Mouse (Mus musculus) forebrain, embryonic 13.5 days (tissue): ENCODE measurements around the gene Epx. TPM values are rescaled to one million over a fixed set of nuclear protein-coding genes. Genes with fewer than 3 reads are reported as not detected.

Experiments used
- ATAC-seq: fragments of 200-750 bp; cut with Nextera tagmentation; 2 replicates; pipeline ENCODE4 v1.8.0; 2017
- H3K27ac ChIP-seq: fragments of 300-500 bp; sonication (generic); 2 replicates; pipeline ENCODE4 v1.5.1; 2015; ENCODE audit warnings: inconsistent platforms, mild to moderate bottlenecking, moderate library complexity
- H3K27me3 ChIP-seq: fragments of 300-500 bp; sonication (generic); 2 replicates; pipeline ENCODE4 v1.6.1; 2015; ENCODE audit warnings: mild to moderate bottlenecking, inconsistent platforms
- H3K36me3 ChIP-seq: fragments of 300-500 bp; sonication (generic); 2 replicates; pipeline ENCODE4 v1.6.1; 2015; ENCODE audit warnings: mild to moderate bottlenecking, inconsistent platforms; ENCODE audit not compliant: poor library complexity, severe bottlenecking
- H3K4me1 ChIP-seq: fragments of 300-500 bp; sonication (generic); 2 replicates; pipeline ENCODE4 v1.6.1; 2015; ENCODE audit warnings: inconsistent platforms
- H3K4me2 ChIP-seq: fragments of 300-500 bp; sonication (generic); 2 replicates; pipeline ENCODE4 v1.6.1; 2015; ENCODE audit warnings: inconsistent platforms, mild to moderate bottlenecking, moderate library complexity
- H3K4me3 ChIP-seq: fragments of 300-500 bp; sonication (generic); 2 replicates; pipeline ENCODE4 v1.5.1; 2015; ENCODE audit warnings: mild to moderate bottlenecking, inconsistent platforms
- H3K9ac ChIP-seq: fragments of 300-500 bp; sonication (generic); 2 replicates; pipeline ENCODE4 v1.6.1; 2015; ENCODE audit warnings: mild to moderate bottlenecking, inconsistent platforms
- H3K9me3 ChIP-seq: fragments of 300-500 bp; sonication (generic); replicated peaks from 2 replicates; pipeline ENCODE4 v1.6.1; 2016; ENCODE audit warnings: inconsistent platforms
- WGBS: fragments of 180-500 bp; shearing (Covaris S2); methylation state at CpG from one replicate; pipeline ENCODE4 v1.1.7; 2015; 5-methylcytosine and 5-hydroxymethylcytosine counted together
- polyA plus RNA-seq: library from polyadenylated mRNA; unstranded; fragments of >200 nt; fragmentation: Nextera tagmentation; extraction: Ambion mirVana; gene quantifications from 2 replicates; pipeline ENCODE4 v1.2.1, GENCODE M21; 2015

Epx gene
- polyA plus RNA-seq, result not detected in 2 replicates

GRCm38 (mm10) chr11:87875436-87875835 is at the start of gene Epx:
Gene Epx (minus strand): TSS chr11:87875536.
- Histone ChIP-seq H3K27ac (no peak within 1 kb of the TSS), H3K4me3 (no peak within 1 kb of the TSS), H3K9ac (no peak within 1 kb of the TSS), H3K36me3 (no peaks in the 10 kb centered on the region), H3K4me2 (no peak within 1 kb of the TSS), H3K9me3 (no peaks in the 10 kb centered on the region), H3K27me3 (no peaks in the 10 kb centered on the region), H3K4me1 (no peaks in the 10 kb centered on the region)
- WGBS, result 81% methylated on average over 6 of the region's 6 CpGs
- ATAC-seq, result no peak

- Histone ChIP-seq H3K4me1 (no peaks in the 10 kb centered on the region), H3K9ac (no peak within 1 kb of the TSS), H3K9me3 (no peaks in the 10 kb centered on the region), H3K4me3 (no peak within 1 kb of the TSS), H3K27me3 (no peaks in the 10 kb centered on the region; the same call in 1 of the 2 replicates), H3K27ac (no peak within 1 kb of the TSS), H3K36me3 (no peaks in the 10 kb centered on the region), H3K4me2 (no peak within 1 kb of the TSS)
- WGBS, result 36% methylated on average over 5 of the region's 5 CpGs
- no peak for ATAC-seq
Measured at GRCm38 (mm10) chr11:87920966-87921365, 45.6 kb upstream of the Epx start, which contains the start of gene Olfr464. Gene Olfr464 (minus strand): TSS chr11:87920967.

- H3K4me1 ChIP-seq, result no peaks in the 10 kb centered on the region
- H3K9ac ChIP-seq, result no peak overlapping the region
- no peak for ATAC-seq
- no peak overlapping the region for H3K4me3 ChIP-seq
- no peaks in the 10 kb centered on the region for H3K36me3 ChIP-seq
- no peaks in the 10 kb centered on the region for H3K9me3 ChIP-seq
- 71% methylated on average over 2 of the region's 2 CpGs for WGBS
- H3K4me2 ChIP-seq, result no peak overlapping the region
- H3K27ac ChIP-seq, result no peak overlapping the region
- no peaks in the 10 kb centered on the region; the same call in 1 of the 2 replicates for H3K27me3 ChIP-seq
Measured at GRCm38 (mm10) chr11:87920301-87920700, 45.0 kb upstream of the Epx start.

- H3K27me3 ChIP-seq, result no peaks in the 10 kb centered on the region; the same call in 1 of the 2 replicates
- H3K4me3 ChIP-seq, result no peak overlapping the region
- H3K27ac ChIP-seq, result no peak overlapping the region
- H3K9me3 ChIP-seq, result no peaks in the 10 kb centered on the region
- H3K36me3 ChIP-seq, result no peaks in the 10 kb centered on the region
- no peak overlapping the region for H3K4me2 ChIP-seq
- WGBS, result 83% methylated on average over 1 of the region's 1 CpGs
- H3K4me1 ChIP-seq, result no peaks in the 10 kb centered on the region
- ATAC-seq, result no peak
- H3K9ac ChIP-seq, result no peak overlapping the region
Measured at GRCm38 (mm10) chr11:87916005-87916404, 40.7 kb upstream of the Epx start.

GRCm38 (mm10) chr11:87904331-87904730 is 29.0 kb upstream of the Epx start:
- Histone ChIP-seq H3K27ac (no peak overlapping the region), H3K36me3 (no peaks in the 10 kb centered on the region), H3K4me3 (no peak overlapping the region), H3K4me1 (no peaks in the 10 kb centered on the region), H3K4me2 (no peak overlapping the region), H3K9ac (no peak overlapping the region), H3K9me3 (no peaks in the 10 kb centered on the region), H3K27me3 (no peaks in the 10 kb centered on the region)
- no peak for ATAC-seq
- 78% methylated on average over 3 of the region's 3 CpGs for WGBS

- no peak within 1 kb of the TSS for H3K27ac ChIP-seq
- no peaks in the 10 kb centered on the region for H3K9me3 ChIP-seq
- no peak for ATAC-seq
- no peaks in the 10 kb centered on the region for H3K4me1 ChIP-seq
- no peaks in the 10 kb centered on the region for H3K36me3 ChIP-seq
- H3K27me3 ChIP-seq, result 0 out of 2 replicates have a peak, but pooled peaks cover 3% of the 10 kb centered on the region
- no peak within 1 kb of the TSS for H3K4me2 ChIP-seq
- H3K9ac ChIP-seq, result no peak within 1 kb of the TSS
- H3K4me3 ChIP-seq, result no peak within 1 kb of the TSS
Measured at GRCm38 (mm10) chr11:87897287-87897686, 22.0 kb upstream of the Epx start, which contains the start of gene Olfr463. Gene Olfr463 (minus strand): TSS chr11:87897387.

- Histone ChIP-seq H3K9ac (no peak within 1 kb of the TSS), H3K9me3 (no peaks in the 10 kb centered on the region), H3K4me2 (no peak within 1 kb of the TSS), H3K36me3 (no peaks in the 10 kb centered on the region), H3K27ac (no peak within 1 kb of the TSS), H3K27me3 (no peaks in the 10 kb centered on the region), H3K4me1 (no peaks in the 10 kb centered on the region), H3K4me3 (no peak within 1 kb of the TSS)
- no peak for ATAC-seq
- WGBS, result 92% methylated on average over 6 of the region's 6 CpGs
Measured at GRCm38 (mm10) chr11:87892168-87892567, 16.8 kb upstream of the Epx start, which contains the start of gene Olfr462. Gene Olfr462 (minus strand): TSS chr11:87892268.

GRCm38 (mm10) chr11:87884856-87885255 is 9.5 kb upstream of the Epx start:
- Histone ChIP-seq H3K27me3 (no peaks in the 10 kb centered on the region), H3K36me3 (no peaks in the 10 kb centered on the region), H3K4me1 (no peaks in the 10 kb centered on the region), H3K27ac (no peak overlapping the region), H3K9me3 (no peaks in the 10 kb centered on the region), H3K4me2 (no peak overlapping the region), H3K4me3 (no peak overlapping the region), H3K9ac (no peak overlapping the region)
- ATAC-seq, result no peak
- WGBS, result 82% methylated on average over 5 of the region's 5 CpGs

- Histone ChIP-seq H3K36me3 (no peaks in the 10 kb centered on the region), H3K4me3 (no peak overlapping the region), H3K27me3 (no peaks in the 10 kb centered on the region), H3K4me2 (no peak overlapping the region), H3K27ac (no peak overlapping the region), H3K9ac (no peak overlapping the region), H3K4me1 (no peaks in the 10 kb centered on the region), H3K9me3 (no peaks in the 10 kb centered on the region)
- WGBS, result 36% methylated on average over 5 of the region's 5 CpGs
- no peak for ATAC-seq
Measured at GRCm38 (mm10) chr11:87883493-87883892, 8.2 kb upstream of the Epx start.

GRCm38 (mm10) chr11:87881714-87882113 is 6.4 kb upstream of the Epx start:
- Histone ChIP-seq H3K9ac (no peak overlapping the region), H3K4me1 (no peaks in the 10 kb centered on the region), H3K27ac (no peak overlapping the region), H3K9me3 (no peaks in the 10 kb centered on the region), H3K36me3 (no peaks in the 10 kb centered on the region), H3K4me2 (no peak overlapping the region), H3K27me3 (no peaks in the 10 kb centered on the region), H3K4me3 (no peak overlapping the region)
- ATAC-seq, result no peak
- 80% methylated on average over 4 of the region's 4 CpGs for WGBS

GRCm38 (mm10) chr11:87879826-87880225 is 4.5 kb upstream of the Epx start:
- 72% methylated on average over 9 of the region's 9 CpGs for WGBS
- Histone ChIP-seq H3K36me3 (no peaks in the 10 kb centered on the region), H3K4me3 (no peak overlapping the region), H3K4me1 (no peaks in the 10 kb centered on the region), H3K27me3 (no peaks in the 10 kb centered on the region), H3K9me3 (no peaks in the 10 kb centered on the region), H3K27ac (no peak overlapping the region), H3K9ac (no peak overlapping the region), H3K4me2 (no peak overlapping the region)
- ATAC-seq, result no peak

- 42% methylated on average over 8 of the region's 8 CpGs for WGBS
- Histone ChIP-seq H3K27me3 (no peaks in the 10 kb centered on the region), H3K4me1 (no peaks in the 10 kb centered on the region), H3K9ac (no peak overlapping the region), H3K9me3 (no peaks in the 10 kb centered on the region), H3K4me3 (no peak overlapping the region), H3K36me3 (no peaks in the 10 kb centered on the region), H3K4me2 (no peak overlapping the region), H3K27ac (no peak overlapping the region)
- no peak for ATAC-seq
Measured at GRCm38 (mm10) chr11:87871766-87872165, 3.6 kb downstream of the Epx start.

GRCm38 (mm10) chr11:87870096-87870495 is 5.2 kb downstream of the Epx start:
- no peak overlapping the region for H3K27ac ChIP-seq
- WGBS, result 73% methylated on average over 2 of the region's 2 CpGs

More at GRCm38 (mm10) chr11:87870096-87870495, 5.2 kb downstream of the Epx start:
- H3K4me3 ChIP-seq, result no peak overlapping the region
- H3K36me3 ChIP-seq, result no peaks in the 10 kb centered on the region
- ATAC-seq, result no peak
- no peaks in the 10 kb centered on the region for H3K27me3 ChIP-seq
- no peaks in the 10 kb centered on the region for H3K9me3 ChIP-seq
- H3K9ac ChIP-seq, result no peak overlapping the region
- H3K4me2 ChIP-seq, result no peak overlapping the region
- H3K4me1 ChIP-seq, result no peaks in the 10 kb centered on the region
